In genomic region chr9:82973321-82973892, GRCm38 (mm10) we compare ENCODE assay signal across 8 mouse cellular contexts. TPM values are rescaled to one million over a fixed set of nuclear protein-coding genes. Genes with fewer than 3 reads are reported as not detected.
DNase-seq lines count a peak whose midpoint lies in the region; ATAC-seq and TF ChIP-seq lines count a peak whose summit lies in the region.

No protein-coding gene starts in this region.

- H3K4me1 ChIP-seq in megakaryocyte, embryonic 14.5 days = peaks cover 25% of the 10 kb centered on the region; the same call in 1 of the 2 replicates
- H3K4me1 ChIP-seq in heart, postnatal 0 days (ENCODE audit: control insufficient read depth, insufficient read depth) = peaks cover 13% of the 10 kb centered on the region
- H3K4me1 ChIP-seq in liver, embryonic 11.5 days (replicated peaks; ENCODE audit: control insufficient read depth, insufficient read depth, low read length) = peaks cover 3% of the 10 kb centered on the region; the same call in 1 of the 2 replicates
- peaks cover 3% of the 10 kb centered on the region for H3K4me1 ChIP-seq in stomach, embryonic 16.5 days (ENCODE audit: control insufficient read depth, insufficient read depth, low read length)

- H3K27ac ChIP-seq in heart, postnatal 0 days (ENCODE audit: low read depth) = peak overlapping the region; percentile 100
- H3K27ac ChIP-seq in liver, embryonic 11.5 days (ENCODE audit: low read depth, low read length) = peak overlapping the region; percentile 32
- H3K27ac ChIP-seq in stomach, embryonic 16.5 days (ENCODE audit: low read length) = no peak overlapping the region; the same call in 1 of the 2 replicates

- 18% methylated on average over 8 of the region's 8 CpGs for WGBS in heart, postnatal 0 days
- WGBS in liver, embryonic 11.5 days = 42% methylated on average over 8 of the region's 8 CpGs
- WGBS in stomach, embryonic 16.5 days = 12% methylated on average over 8 of the region's 8 CpGs

- DNase-seq in c-Kit-negative CD71-positive TER-119-positive erythroid progenitor cells, embryonic 14.5 days (ENCODE audit: low read depth, low spot score) = peak; percentile 44
- peak; percentile 51 for DNase-seq in heart, postnatal 0 days (ENCODE audit: low spot score)
- DNase-seq in liver, embryonic 11.5 days (ENCODE audit: low spot score) = no peak
- no peak for DNase-seq in layer of hippocampus, postnatal 14 days (ENCODE audit: low spot score in 2 of 2)

- H3K9ac ChIP-seq in heart, postnatal 0 days (replicated peaks; ENCODE audit: low read depth, low read length) = peak overlapping the region; percentile 97
- H3K9ac ChIP-seq in liver, embryonic 11.5 days (ENCODE audit: low read depth, low read length) = peak overlapping the region; percentile 97
- peak overlapping the region; percentile 97 for H3K9ac ChIP-seq in stomach, embryonic 16.5 days (ENCODE audit: low read length)

- H3K36me3 ChIP-seq in megakaryocyte, embryonic 14.5 days (replicated peaks; ENCODE audit: low read length) = peaks cover 12% of the 10 kb centered on the region
- H3K36me3 ChIP-seq in heart, postnatal 0 days (replicated peaks; ENCODE audit: control insufficient read depth, insufficient read depth, low read length) = no peaks in the 10 kb centered on the region
- H3K36me3 ChIP-seq in liver, embryonic 11.5 days (ENCODE audit: control insufficient read depth, insufficient read depth, low read length) = no peaks in the 10 kb centered on the region
- no peaks in the 10 kb centered on the region for H3K36me3 ChIP-seq in stomach, embryonic 16.5 days (ENCODE audit: control insufficient read depth, insufficient read depth, low read length)

- no peak for ATAC-seq in megakaryocyte, adult 5-6 weeks (ENCODE audit: poor library complexity, severe bottlenecking)
- no peak for ATAC-seq in heart, postnatal 0 days (ENCODE audit: insufficient read depth, low read depth)
- ATAC-seq in liver, embryonic 11.5 days (replicated peaks; ENCODE audit: low FRiP score) = no peak
- no peak for ATAC-seq in stomach, embryonic 16.5 days (ENCODE audit: insufficient read depth, low FRiP score)
- no peak for ATAC-seq in cerebellum, adult (ENCODE audit: insufficient number of reproducible peaks, low FRiP score, low TSS enrichment)

- peak overlapping the region; percentile 80 for H3K4me2 ChIP-seq in heart, postnatal 0 days (ENCODE audit: low read depth, low read length)
- peak overlapping the region; percentile 82 for H3K4me2 ChIP-seq in liver, embryonic 11.5 days
- peak overlapping the region; percentile 63 for H3K4me2 ChIP-seq in stomach, embryonic 16.5 days (ENCODE audit: low read depth, low read length)

- no peaks in the 10 kb centered on the region for H3K9me3 ChIP-seq in megakaryocyte, embryonic 14.5 days
- no peaks in the 10 kb centered on the region for H3K9me3 ChIP-seq in heart, postnatal 0 days (replicated peaks; ENCODE audit: control insufficient read depth, low read length)
- no peaks in the 10 kb centered on the region for H3K9me3 ChIP-seq in liver, embryonic 11.5 days (ENCODE audit: control insufficient read depth, low read length)
- no peaks in the 10 kb centered on the region for H3K9me3 ChIP-seq in stomach, embryonic 16.5 days (replicated peaks; ENCODE audit: control insufficient read depth, low read length)

- no peak for TF ChIP-seq EP300 in heart, postnatal 0 days (IDR thresholded peaks at IDR 0.05; ENCODE audit: low read depth)

- H3K27me3 ChIP-seq in megakaryocyte, embryonic 14.5 days (replicated peaks) = no peaks in the 10 kb centered on the region
- no peaks in the 10 kb centered on the region for H3K27me3 ChIP-seq in heart, postnatal 0 days (ENCODE audit: control insufficient read depth, insufficient read depth, low read length)
- H3K27me3 ChIP-seq in liver, embryonic 11.5 days (replicated peaks; ENCODE audit: control insufficient read depth, insufficient read depth, low read length) = no peaks in the 10 kb centered on the region
- no peaks in the 10 kb centered on the region for H3K27me3 ChIP-seq in stomach, embryonic 16.5 days (ENCODE audit: control insufficient read depth, insufficient read depth, low read length)

- TF ChIP-seq CTCF in heart, postnatal 0 days (IDR thresholded peaks at IDR 0.05; ENCODE audit: low read depth) = no peak

- H3K4me3 ChIP-seq in megakaryocyte, embryonic 14.5 days (replicated peaks) = peak overlapping the region; percentile 99
- peak overlapping the region; percentile 100 for H3K4me3 ChIP-seq in heart, postnatal 0 days (ENCODE audit: low read depth, low read length)
- peak overlapping the region; percentile 97 for H3K4me3 ChIP-seq in liver, embryonic 11.5 days (ENCODE audit: low read depth, low read length)
- H3K4me3 ChIP-seq in stomach, embryonic 16.5 days (replicated peaks; ENCODE audit: low read length) = peak overlapping the region; percentile 93

RNA-seq across cellular contexts. Expression of gene Phip, which starts 1.9 kb away (rescaled TPM):
- 0.92 and 2.4 TPM in 2 replicates for polyA plus RNA-seq in megakaryocyte, embryonic 14.5 days (2012; ENCODE audit: insufficient read depth, low replicate concordance)
- total RNA-seq in megakaryocyte, adult 5-6 weeks (2015) = 79.6 and 80.0 TPM in 2 replicates
- 89.6 and 119 TPM in 2 replicates for total RNA-seq in megakaryocyte, adult 5-6 weeks (2017)
- total RNA-seq in heart, postnatal 0 days (2014; rRNA removed; ENCODE audit: low replicate concordance) = 35.5 and 47.6 TPM in 2 replicates
- 26.6 and 30.2 TPM in 2 replicates for polyA plus RNA-seq in heart, postnatal 0 days (2015; fragmentation: Nextera tagmentation; extraction: Ambion mirVana)
- polyA plus RNA-seq in liver, embryonic 11.5 days (2014; fragmentation: Nextera tagmentation; extraction: Ambion mirVana) = 52.5 and 54.2 TPM in 2 replicates
- polyA plus RNA-seq in stomach, embryonic 16.5 days (2015; fragmentation: Nextera tagmentation; extraction: Ambion mirVana) = 53.8 and 60.1 TPM in 2 replicates
- total RNA-seq in layer of hippocampus, postnatal 14 days (2021) = 10 to 100 TPM; 59.0 to 62.9 TPM

Comparison
In these comparisons a context has a peak if more than half of its experiments do, and no peak if none do; other contexts are left out.
1. DNase-seq: peak in c-Kit-negative CD71-positive TER-119-positive erythroid progenitor cells, embryonic 14.5 days (single experiment) and heart, postnatal 0 days (single experiment); none in liver, embryonic 11.5 days (single experiment) and layer of hippocampus, postnatal 14 days (0 of 2).
2. Peak in every context shown above with its lines, with median percentiles within 50 percentile points of each other: H3K4me3 ChIP-seq, H3K4me2 ChIP-seq and H3K9ac ChIP-seq.